Mouse (Mus musculus): ENCODE data around the gene Wipf3. TPM values are rescaled to one million over a fixed set of nuclear protein-coding genes. Genes with fewer than 3 reads are reported as not detected.

The Wipf3 gene
- polyA plus RNA-seq, 1 experiment from 2014 or later = 1.4 TPM

DNA sequence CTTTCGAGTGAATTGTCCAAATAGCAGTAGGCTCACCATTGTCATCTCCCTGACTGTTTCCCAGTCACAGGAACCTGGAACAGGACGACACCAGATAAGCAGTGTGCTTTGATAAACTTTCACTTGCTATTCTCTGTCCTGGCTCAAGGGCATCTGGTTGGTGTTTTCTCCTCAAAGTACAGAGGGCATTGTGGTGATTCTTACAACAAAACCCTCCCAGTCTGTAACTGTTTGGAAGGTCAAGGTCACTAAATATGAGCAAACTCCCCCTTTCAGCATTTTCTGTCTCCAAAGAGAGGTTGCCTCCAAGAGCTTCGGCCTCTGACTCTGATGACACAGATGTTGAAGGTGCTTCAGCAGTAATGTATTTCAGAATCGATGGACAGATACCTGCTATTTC lies 35.5 kb downstream of the Wipf3 start:
- no peak overlapping the region for H3K27ac ChIP-seq
- no peak overlapping the region for H3K4me3 ChIP-seq (replicated peaks; ENCODE audit: low read depth, low read length)
- DNase-seq (ENCODE audit: low spot score) = no peak
- 86% methylated on average over 4 of the region's 4 CpGs for WGBS
- no peaks in the 10 kb centered on the region for H3K4me1 ChIP-seq (replicated peaks; ENCODE audit: insufficient read depth, low read length)
- no peak overlapping the region for H3K9ac ChIP-seq (ENCODE audit: low read depth, low read length)
- no peak for ATAC-seq (replicated peaks; ENCODE audit: low FRiP score, low read depth)
- H3K9me3 ChIP-seq (replicated peaks; ENCODE audit: low read length) = no peaks in the 10 kb centered on the region
- no peaks in the 10 kb centered on the region for H3K36me3 ChIP-seq (ENCODE audit: insufficient read depth, low read length)
- no peak overlapping the region for H3K4me2 ChIP-seq (ENCODE audit: low read length)
- no peak for TF ChIP-seq CTCF (IDR thresholded peaks at IDR 0.05; ENCODE audit: low read depth)
- no peaks in the 10 kb centered on the region for H3K27me3 ChIP-seq (ENCODE audit: insufficient read depth, low read length)

DNA sequence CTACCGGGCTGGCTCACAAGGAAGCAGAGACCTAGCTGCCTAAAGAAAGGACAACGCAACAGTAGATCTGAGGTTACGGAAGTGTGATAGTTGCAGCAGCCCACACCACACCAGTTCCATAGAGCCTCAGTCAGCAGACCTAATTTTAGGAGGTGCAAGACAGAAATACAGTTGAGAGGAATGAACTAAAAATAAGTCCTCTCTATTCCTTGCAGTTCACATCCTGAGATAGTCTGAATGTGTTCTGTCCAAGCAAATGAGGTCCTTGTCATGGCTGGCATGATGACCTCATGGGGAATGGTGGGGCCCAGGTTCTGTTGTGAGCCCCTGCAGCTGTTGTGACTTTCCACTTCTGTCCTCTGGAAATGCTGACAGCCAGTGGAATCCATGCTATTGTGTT lies 38.0 kb downstream of the Wipf3 start:
- Histone ChIP-seq H3K36me3 (ENCODE audit: insufficient read depth, low read length) (no peaks in the 10 kb centered on the region), H3K27me3 (ENCODE audit: insufficient read depth, low read length) (no peaks in the 10 kb centered on the region), H3K4me2 (ENCODE audit: low read length) (no peak overlapping the region), H3K27ac (no peak overlapping the region), H3K4me1 (replicated peaks; ENCODE audit: insufficient read depth, low read length) (no peaks in the 10 kb centered on the region), H3K9ac (ENCODE audit: low read depth, low read length) (no peak overlapping the region), H3K4me3 (replicated peaks; ENCODE audit: low read depth, low read length) (no peak overlapping the region), H3K9me3 (replicated peaks; ENCODE audit: low read length) (no peaks in the 10 kb centered on the region)
- 86% methylated on average over 3 of the region's 3 CpGs for WGBS
- TF ChIP-seq CTCF (IDR thresholded peaks at IDR 0.05; ENCODE audit: low read depth) = no peak
- ATAC-seq (replicated peaks; ENCODE audit: low FRiP score, low read depth) = no peak
- no peak for DNase-seq (ENCODE audit: low spot score)

DNA sequence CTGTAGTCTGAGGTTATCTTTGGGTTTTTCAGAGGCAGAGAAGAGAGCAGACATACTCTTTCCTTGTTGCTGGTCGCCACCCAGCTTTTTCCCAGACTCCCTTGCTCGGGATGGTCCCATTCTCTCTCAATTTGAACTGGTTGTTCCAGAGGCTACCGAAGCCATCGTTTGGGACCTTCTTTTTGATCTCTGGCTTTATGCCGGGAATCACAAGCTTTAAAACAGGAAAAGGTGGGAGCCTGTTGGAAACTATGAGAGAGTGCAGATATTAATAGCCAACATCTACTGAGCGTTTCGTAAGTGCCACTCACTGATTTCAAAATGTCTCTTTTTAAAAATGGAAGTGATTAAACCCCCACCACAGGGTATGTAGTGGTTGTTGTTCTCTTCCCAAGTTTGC lies 42.5 kb downstream of the Wipf3 start:
- no peak overlapping the region for H3K9ac ChIP-seq (ENCODE audit: low read depth, low read length)
- no peak overlapping the region for H3K4me3 ChIP-seq (replicated peaks; ENCODE audit: low read depth, low read length)
- H3K4me2 ChIP-seq (ENCODE audit: low read length) = no peak overlapping the region
- H3K9me3 ChIP-seq (replicated peaks; ENCODE audit: low read length) = no peaks in the 10 kb centered on the region
- DNase-seq (ENCODE audit: low spot score) (no peak), ATAC-seq (replicated peaks; ENCODE audit: low FRiP score, low read depth) (no peak)
- H3K36me3 ChIP-seq (ENCODE audit: insufficient read depth, low read length) = no peaks in the 10 kb centered on the region
- H3K27ac ChIP-seq = no peak overlapping the region
- no peaks in the 10 kb centered on the region for H3K4me1 ChIP-seq (replicated peaks; ENCODE audit: insufficient read depth, low read length)
- WGBS = 68% methylated on average over 7 of the region's 7 CpGs
- no peaks in the 10 kb centered on the region for H3K27me3 ChIP-seq (ENCODE audit: insufficient read depth, low read length)
- TF ChIP-seq CTCF (IDR thresholded peaks at IDR 0.05; ENCODE audit: low read depth) = no peak

DNA sequence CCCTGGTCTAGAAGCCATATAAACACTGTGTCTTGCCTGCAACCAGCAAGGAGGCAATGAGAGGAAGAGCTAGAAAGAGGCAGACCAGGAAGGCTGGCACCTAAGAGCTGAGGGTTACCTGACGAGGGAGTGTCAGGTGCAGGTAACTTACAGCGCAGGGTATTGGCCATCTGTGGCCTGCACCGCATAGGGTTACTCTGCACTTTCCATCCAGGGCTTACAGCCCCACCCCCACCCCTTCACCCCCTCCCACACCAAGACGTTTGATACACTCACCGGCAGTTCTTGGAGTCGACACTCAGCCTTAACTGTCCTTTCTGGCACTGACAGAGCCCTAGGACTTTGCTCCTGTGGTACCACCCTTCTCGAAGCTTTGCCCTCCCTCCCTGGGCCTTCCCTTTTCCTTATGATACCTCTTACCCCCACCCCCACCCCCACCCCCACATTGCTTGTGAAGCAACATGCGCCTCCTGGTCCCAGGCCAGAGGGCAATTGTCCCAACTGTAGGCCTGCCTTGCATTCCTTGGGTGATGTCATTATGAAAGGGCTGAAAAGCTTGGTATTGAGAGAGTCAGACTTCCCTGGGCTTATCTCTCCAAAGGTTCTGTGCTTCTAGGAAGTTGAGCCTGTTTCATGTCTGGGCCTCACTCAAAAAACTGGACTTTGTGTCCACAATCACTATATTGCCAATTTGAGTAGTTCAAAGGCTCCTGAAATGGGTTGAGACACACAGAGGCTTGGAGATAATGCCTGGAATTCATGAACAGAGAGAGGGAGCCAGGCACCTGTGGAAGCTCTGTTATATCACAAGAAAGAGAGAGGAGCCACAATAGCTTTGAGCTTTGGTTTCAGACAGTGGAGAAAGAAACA lies 43.7 kb downstream of the Wipf3 start:
- DNase-seq (ENCODE audit: low spot score) = no peak
- Histone ChIP-seq H3K36me3 (ENCODE audit: insufficient read depth, low read length) (no peaks in the 10 kb centered on the region), H3K9me3 (replicated peaks; ENCODE audit: low read length) (no peaks in the 10 kb centered on the region), H3K27ac (no peak overlapping the region), H3K4me1 (replicated peaks; ENCODE audit: insufficient read depth, low read length) (no peaks in the 10 kb centered on the region), H3K9ac (ENCODE audit: low read depth, low read length) (no peak overlapping the region), H3K4me3 (replicated peaks; ENCODE audit: low read depth, low read length) (no peak overlapping the region), H3K27me3 (ENCODE audit: insufficient read depth, low read length) (no peaks in the 10 kb centered on the region), H3K4me2 (ENCODE audit: low read length) (no peak overlapping the region)
- TF ChIP-seq CTCF (IDR thresholded peaks at IDR 0.05; ENCODE audit: low read depth) = no peak
- 63% methylated on average over 8 of the region's 8 CpGs for WGBS
- ATAC-seq (replicated peaks; ENCODE audit: low FRiP score, low read depth) = no peak

DNA sequence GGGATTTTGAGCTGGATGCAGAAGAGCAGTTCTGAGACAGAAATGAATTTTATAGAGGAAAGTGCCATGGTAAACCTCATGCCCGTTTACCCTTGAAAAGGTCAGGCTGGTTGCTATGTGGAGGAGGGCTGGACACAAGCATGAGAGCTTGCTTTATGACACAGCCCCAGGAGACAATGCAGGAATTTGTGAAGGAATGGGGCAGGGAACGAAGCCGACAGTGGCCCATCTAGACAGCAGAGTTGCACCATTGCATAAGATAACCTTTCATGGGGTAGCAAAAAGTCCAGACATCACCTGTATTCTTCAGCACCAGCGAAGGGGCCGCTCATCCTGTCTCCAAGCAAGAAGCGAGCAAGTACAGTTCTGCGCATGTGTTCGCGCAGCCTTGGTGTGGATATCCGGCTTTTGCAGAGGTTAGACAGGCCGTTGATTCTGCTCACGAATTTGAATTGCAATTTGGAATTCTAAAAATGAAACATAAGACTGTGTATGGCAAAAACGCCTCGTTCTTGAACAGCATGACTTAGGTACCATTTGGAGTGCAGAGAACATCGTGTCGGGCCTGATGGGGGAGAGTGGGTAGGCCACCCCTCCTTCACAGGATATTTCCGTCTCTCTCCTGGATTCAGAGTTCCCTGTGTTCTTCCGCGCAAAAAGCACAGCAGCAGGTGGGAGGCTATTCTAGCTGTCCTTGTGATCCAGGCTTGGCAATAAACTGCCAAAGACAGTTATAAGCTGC lies 46.7 kb downstream of the Wipf3 start:
- no peak for TF ChIP-seq CTCF (IDR thresholded peaks at IDR 0.05; ENCODE audit: low read depth)
- Histone ChIP-seq H3K9me3 (replicated peaks; ENCODE audit: low read length) (no peaks in the 10 kb centered on the region), H3K27ac (no peak overlapping the region), H3K4me3 (replicated peaks; ENCODE audit: low read depth, low read length) (no peak overlapping the region), H3K4me2 (ENCODE audit: low read length) (no peak overlapping the region), H3K27me3 (ENCODE audit: insufficient read depth, low read length) (no peaks in the 10 kb centered on the region), H3K9ac (ENCODE audit: low read depth, low read length) (no peak overlapping the region), H3K36me3 (ENCODE audit: insufficient read depth, low read length) (no peaks in the 10 kb centered on the region), H3K4me1 (replicated peaks; ENCODE audit: insufficient read depth, low read length) (no peaks in the 10 kb centered on the region)
- DNase-seq (ENCODE audit: low spot score) (no peak), ATAC-seq (replicated peaks; ENCODE audit: low FRiP score, low read depth) (no peak)
- 72% methylated on average over 19 of the region's 19 CpGs for WGBS

DNA sequence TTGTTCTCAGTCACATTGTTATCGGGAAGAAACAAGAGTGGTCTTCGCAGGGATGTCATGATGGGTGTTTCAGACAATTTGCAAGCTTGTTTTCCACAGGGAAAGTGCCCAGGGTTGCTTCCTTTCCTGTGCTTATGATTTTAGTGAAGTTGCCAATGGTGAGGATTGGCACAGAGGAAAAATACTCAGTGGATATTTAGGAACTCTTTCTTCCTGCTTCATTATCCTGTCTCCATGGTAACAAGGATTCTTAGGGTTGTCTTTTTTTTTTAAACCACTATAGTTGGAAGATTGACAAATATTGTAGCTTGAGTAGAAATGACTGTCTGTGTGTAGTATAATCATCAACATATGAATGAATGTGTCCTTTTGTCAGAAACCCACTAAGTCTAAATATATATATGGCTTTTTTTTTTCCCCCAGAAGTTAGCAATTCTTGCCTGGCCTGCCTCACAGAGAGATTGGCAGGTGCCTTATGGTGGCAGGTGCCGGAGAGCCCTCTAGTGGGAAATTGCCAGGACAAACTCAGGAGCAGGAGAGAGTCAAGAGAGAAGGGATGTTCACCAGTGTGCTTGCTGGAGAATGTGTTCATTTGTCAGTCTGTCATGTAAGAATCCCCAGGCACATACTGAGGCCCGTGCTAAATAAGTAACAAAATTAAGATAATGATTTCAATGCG lies 49.4 kb downstream of the Wipf3 start:
- H3K9me3 ChIP-seq (replicated peaks; ENCODE audit: low read length) = no peaks in the 10 kb centered on the region
- no peak overlapping the region for H3K4me3 ChIP-seq (replicated peaks; ENCODE audit: low read depth, low read length)
- no peaks in the 10 kb centered on the region for H3K4me1 ChIP-seq (replicated peaks; ENCODE audit: insufficient read depth, low read length)
- 79% methylated on average over 5 of the region's 5 CpGs for WGBS
- no peak overlapping the region for H3K27ac ChIP-seq
- H3K27me3 ChIP-seq (ENCODE audit: insufficient read depth, low read length) = no peaks in the 10 kb centered on the region
- DNase-seq (ENCODE audit: low spot score) (peak; percentile 19), ATAC-seq (replicated peaks; ENCODE audit: low FRiP score, low read depth) (no peak)
- H3K9ac ChIP-seq (ENCODE audit: low read depth, low read length) = no peak overlapping the region
- no peaks in the 10 kb centered on the region for H3K36me3 ChIP-seq (ENCODE audit: insufficient read depth, low read length)
- TF ChIP-seq CTCF (IDR thresholded peaks at IDR 0.05; ENCODE audit: low read depth) = peak; percentile 63
- H3K4me2 ChIP-seq (ENCODE audit: low read length) = no peak overlapping the region
